Mouse (Mus musculus) T-helper 1 cell (primary cell): ENCODE data around the gene Rnasel.
"Not testable (repeated sequence)": the region's sequence is repeated elsewhere in the genome, so short reads cannot be mapped to it uniquely, and the experiment has no call there.

Experiments
- in situ Hi-C: fragments of 300-600 bp; cut with MboI, MseI; formaldehyde crosslinking; loops from one replicate; pipeline ENCODE4 v1.15.1; 2025; ENCODE audit warnings: high pct_unique_total_duplicates

Gene Rnasel

DNA sequence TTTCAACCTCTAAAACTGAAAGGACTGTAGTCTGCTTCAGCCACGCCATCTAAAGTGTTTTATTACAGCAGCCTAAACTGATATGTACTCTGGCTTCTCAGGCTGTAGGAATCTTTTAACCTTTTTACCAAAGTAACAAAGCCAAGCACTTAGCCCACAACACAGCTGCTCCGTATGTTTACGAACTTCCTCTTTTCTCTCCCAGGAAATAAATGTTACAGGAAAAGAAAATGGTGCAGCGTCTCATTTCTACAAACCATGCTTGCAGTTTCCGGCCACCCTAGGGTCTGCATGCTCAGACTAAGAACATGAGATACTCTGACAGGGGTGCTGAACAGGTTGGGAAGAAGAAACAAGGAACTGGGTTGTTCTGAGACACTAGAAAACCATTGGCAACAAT lies 19.2 kb downstream of the Rnasel start:
- in situ Hi-C loops = no loop called here

GRCm38 (mm10) chr1:153769571-153769970 lies 20.3 kb downstream of the Rnasel start:
- in situ Hi-C loops = not testable (repeated sequence)

DNA sequence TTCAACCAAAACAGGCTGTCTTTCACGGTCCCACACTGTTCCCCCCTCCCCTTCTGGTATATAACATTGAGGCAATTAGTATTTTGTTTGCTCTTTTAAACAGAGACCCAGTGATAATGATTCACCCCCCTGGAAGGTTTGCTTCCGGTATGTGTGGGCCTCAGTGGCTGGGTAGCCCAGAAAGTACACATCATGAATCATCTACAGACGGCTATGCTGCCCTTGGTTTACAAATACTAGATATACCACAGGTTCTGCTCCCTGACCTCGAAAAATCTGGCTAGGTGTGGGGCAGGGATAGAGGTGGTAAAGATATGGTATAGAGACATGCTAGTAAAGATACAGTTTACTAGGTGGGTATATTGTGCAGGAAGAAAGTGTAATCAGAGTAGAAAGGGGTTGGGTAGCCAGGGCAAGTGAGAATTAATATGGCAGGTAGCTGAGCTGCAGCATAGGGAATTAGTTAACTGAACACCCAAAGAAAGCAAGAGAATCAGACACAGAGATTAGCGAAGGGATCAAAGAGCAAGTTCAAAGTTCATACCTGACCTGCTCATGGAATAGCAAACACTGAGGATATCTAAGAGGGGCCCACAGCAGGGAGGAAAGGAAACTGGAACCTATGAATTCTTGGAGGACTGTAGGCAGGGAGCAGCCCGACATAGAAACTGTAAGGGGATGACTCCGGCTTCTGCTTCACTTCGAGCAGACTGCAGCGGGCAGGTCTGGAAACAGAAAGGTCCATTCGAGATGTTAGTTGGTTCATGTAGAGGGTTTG lies 21.0 kb downstream of the Rnasel start:
- in situ Hi-C loops = no loop called here

GRCm38 (mm10) chr1:153770776-153771167 lies 21.5 kb downstream of the Rnasel start:
- in situ Hi-C loops = no loop called here

DNA sequence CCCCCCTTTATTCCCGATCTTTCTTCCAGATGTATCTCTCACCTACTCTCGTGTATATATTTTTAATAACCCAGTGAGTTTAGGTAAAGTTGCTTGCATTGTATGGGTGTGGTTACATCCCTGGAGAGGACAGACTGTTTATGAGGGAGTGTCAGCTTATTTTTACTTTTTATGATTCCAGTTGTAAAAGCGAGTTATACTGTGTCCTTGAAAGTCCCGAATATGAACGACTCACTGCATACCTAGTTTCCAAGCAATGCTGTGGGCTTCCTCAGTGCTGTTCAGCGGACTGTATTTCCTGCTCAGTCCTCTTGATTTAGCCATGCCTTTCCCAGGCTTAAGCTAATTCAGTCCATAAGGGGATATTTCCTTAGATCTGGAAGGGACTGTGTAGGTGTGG lies 25.9 kb downstream of the Rnasel start:
- in situ Hi-C loops = no loop called here

GRCm38 (mm10) chr1:153776257-153776656 lies 27.0 kb downstream of the Rnasel start:
- in situ Hi-C loops = no loop called here

GRCm38 (mm10) chr1:153778205-153778604 lies 29.0 kb downstream of the Rnasel start:
- in situ Hi-C loops = no loop called here

DNA sequence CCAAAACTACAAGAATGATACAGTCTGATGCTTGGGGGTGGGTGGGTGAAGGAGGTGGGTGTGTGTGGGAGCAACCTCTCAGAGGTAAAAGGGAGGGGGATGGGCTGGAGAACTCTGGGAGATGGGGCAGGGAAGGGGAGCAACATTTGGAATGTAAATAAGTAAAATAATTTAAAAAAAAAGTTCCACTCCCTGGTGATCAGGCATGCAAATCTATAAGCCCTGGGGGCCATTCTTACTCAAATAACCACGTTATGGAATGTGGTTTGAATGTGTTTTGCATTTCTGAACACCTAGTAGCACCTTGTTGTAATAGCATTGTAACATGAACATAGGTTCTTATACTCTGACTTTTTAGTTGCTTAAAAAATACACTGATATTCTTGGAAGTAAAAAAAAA lies 34.1 kb downstream of the Rnasel start:
- in situ Hi-C loops = no loop called here

DNA sequence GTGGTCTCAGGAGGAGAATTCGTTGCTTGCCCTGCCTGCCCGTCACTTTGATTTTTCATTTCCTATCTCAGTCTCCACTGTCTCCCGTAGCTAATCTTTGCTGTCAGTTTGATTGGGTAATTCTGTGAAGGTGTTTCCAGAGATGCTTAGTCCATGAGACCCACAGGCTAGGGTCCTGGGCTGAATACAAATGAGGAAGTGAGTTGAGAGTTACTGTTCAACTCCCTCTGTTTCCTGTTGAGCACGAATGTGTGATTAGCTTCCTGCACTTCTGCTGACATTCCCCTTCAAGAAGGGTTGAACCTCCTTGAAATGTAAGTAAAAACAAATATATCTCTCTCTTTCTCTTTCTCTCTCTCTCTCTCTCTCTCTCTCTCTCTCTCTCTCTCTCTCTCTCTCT lies 36.4 kb downstream of the Rnasel start:
- in situ Hi-C loops = no loop called here

DNA sequence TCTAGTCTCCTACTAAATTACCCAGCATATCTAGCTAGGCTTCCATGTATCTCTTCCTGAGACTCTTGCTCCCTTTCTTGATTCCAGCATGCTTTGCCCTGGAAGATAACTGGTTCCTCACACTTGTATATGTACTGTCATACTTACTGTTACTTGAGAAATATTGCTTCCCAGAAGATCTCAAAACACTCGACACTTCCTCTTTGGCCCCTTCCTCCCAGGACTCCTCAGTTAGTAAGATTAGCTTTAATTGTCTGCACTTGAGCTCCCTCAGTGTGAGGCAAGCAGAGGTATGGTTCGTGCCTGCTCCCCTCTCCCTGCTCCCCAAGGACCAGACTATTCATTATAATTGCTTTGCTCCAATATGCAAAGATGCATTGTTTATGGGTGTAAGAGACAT lies 41.5 kb downstream of the Rnasel start:
- in situ Hi-C loops = no loop called here

DNA sequence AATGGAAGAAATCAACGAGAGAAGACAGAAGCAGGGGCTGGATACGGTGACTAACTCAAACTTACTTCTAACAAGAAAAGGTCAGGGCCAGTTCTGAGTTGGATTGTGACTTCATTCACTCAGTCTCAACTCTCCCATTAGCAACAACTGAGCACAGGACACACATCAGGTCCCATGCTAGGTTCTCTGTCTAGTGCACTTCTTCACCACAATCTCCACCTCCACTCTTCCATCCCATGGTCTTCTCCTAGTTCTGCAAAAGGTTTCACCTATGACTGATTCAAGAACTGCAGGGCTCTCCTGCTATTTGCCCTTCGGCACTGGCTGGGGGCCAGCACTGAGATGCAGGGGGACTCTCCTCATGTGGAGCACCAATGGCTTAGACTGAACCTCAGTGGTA lies 45.0 kb downstream of the Rnasel start:
- in situ Hi-C loops = no loop called here

- in situ Hi-C loops = loop anchor here (5.0 kb wide), 1 partner anchor 50 kb away; no protein-coding TSS in a partner anchor
Measured at GRCm38 (mm10) chr1:153802691-153803090, 53.5 kb downstream of the Rnasel start.

DNA sequence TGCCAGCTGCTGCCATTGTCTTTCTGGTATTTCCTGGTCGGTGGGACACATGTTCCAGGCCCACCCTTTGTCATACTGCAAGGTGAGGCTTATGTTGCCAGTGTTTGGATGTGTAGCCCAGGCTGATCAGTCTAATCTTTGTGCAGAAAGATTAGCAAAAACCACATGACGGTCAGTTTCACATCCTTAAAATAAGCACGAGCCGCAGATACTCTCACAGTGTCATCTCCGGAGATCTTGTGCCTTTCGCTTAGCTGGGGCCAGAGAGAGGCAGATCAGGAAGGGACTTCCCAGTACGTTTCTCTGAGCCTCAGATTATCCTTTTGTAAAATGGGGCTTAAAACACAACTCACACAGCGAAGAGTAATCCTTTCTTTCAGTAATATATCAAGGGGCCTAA lies 54.3 kb downstream of the Rnasel start:
- in situ Hi-C loops = loop anchor here (5.0 kb wide), 1 partner anchor 51 kb away; no protein-coding TSS in a partner anchor

DNA sequence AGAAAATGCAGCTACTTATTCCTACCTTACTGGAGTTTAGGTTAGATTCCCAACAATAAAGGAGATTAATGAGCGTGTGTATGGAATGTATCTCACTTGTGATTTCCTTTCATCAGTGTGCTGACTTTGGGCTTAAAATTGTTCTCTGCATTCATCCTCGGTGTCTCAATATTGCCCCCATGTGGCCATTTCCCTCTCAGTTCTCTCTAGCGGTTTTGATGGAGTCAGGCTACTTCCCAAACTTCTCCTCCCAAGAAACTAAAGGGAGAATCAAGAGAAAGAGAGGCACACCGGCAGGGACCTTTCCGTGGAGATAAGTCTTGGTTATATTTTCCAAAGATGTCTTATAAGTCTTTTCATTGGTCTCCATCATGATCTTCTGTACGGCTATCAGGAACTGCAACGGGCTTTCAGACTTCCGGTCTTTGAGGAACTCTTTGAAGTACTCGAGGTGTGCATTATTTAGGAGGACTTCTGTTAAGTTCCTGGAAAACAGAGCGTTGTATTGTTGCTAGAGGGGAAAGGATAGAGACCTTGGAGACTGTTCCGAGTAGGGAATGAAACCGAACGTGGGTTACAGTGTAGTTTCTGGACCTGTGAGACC lies 58.3 kb downstream of the Rnasel start:
- in situ Hi-C loops = no loop called here
